Mouse (Mus musculus) ES-E14 (cell line): Measurements from ENCODE around the gene Ahcyl1. TPM values are rescaled to one million over a fixed set of nuclear protein-coding genes. Genes with fewer than 3 reads are reported as not detected.

Experiments used
- DNase-seq: peaks from one replicate; pipeline ENCODE4 v3.0.0-alpha.2; 2013; ENCODE audit warnings: low read depth, low spot score
- H3K27ac ChIP-seq: 2 replicates; pipeline ENCODE4 v1.5.1; 2012; ENCODE audit warnings: low read depth, mild to moderate bottlenecking, low read length, moderate library complexity, mixed read lengths; ENCODE audit not compliant: poor library complexity, insufficient read depth, severe bottlenecking
- H3K36me3 ChIP-seq: 2 replicates; pipeline ENCODE4 v1.6.1; 2012; ENCODE audit warnings: mild to moderate bottlenecking, low read length, moderate library complexity, mixed read lengths; ENCODE audit not compliant: control insufficient read depth, poor library complexity, insufficient read depth, severe bottlenecking
- H3K4me1 ChIP-seq, 2 experiments: fragments of 150-350 bp in 1 of 2; sonication (generic) in 1 of 2; 2 replicates each; pipeline ENCODE4 v1.6.1; 2012; ENCODE audit warnings: low read length in 2 of 2, mild to moderate bottlenecking in 1 of 2, mixed read lengths in 1 of 2; ENCODE audit not compliant: control insufficient read depth in 2 of 2, insufficient read depth in 2 of 2, poor library complexity in 1 of 2
- H3K4me3 ChIP-seq, 2 experiments: fragments of 150-350 bp in 1 of 2; sonication (generic) in 1 of 2; 2 replicates each; pipeline ENCODE4 v1.5.1; 2012; ENCODE audit warnings: low read length in 2 of 2, low read depth in 1 of 2, mild to moderate bottlenecking in 1 of 2, mixed read lengths in 1 of 2; ENCODE audit not compliant: insufficient read depth in 1 of 2, poor library complexity in 1 of 2, severe bottlenecking in 1 of 2
- H3K9ac ChIP-seq: 2 replicates; pipeline ENCODE4 v1.6.1; 2012; ENCODE audit warnings: low read depth, mild to moderate bottlenecking, low read length, mixed read lengths; ENCODE audit not compliant: poor library complexity, insufficient read depth, severe bottlenecking
- H3K9me3 ChIP-seq: fragments of 150-350 bp; sonication (generic); 2 replicates; pipeline ENCODE4 v1.6.1; 2012; ENCODE audit warnings: low read depth, mild to moderate bottlenecking, low read length; ENCODE audit not compliant: control insufficient read depth, insufficient read depth
- CHD2 ChIP-seq: IDR thresholded peaks from 2 replicates; pipeline ENCODE4 v1.6.1; 2014; ENCODE audit warnings: mild to moderate bottlenecking, low read depth, low read length, inconsistent platforms
- HCFC1 ChIP-seq: IDR thresholded peaks from 2 replicates; pipeline ENCODE4 v1.6.1; 2012; ENCODE audit warnings: low read length, inconsistent platforms, borderline replicate concordance; ENCODE audit not compliant: insufficient read depth
- MAFK ChIP-seq: IDR thresholded peaks from 2 replicates; pipeline ENCODE4 v1.6.1; 2014; ENCODE audit warnings: mild to moderate bottlenecking, low read depth, low read length, inconsistent platforms; ENCODE audit not compliant: insufficient read depth
- ZC3H11A ChIP-seq: IDR thresholded peaks from 2 replicates; pipeline ENCODE4 v1.6.1; 2012; ENCODE audit warnings: low read depth, mild to moderate bottlenecking, inconsistent platforms, low read length, borderline replicate concordance
- ZNF384 ChIP-seq: IDR thresholded peaks from 2 replicates; pipeline ENCODE4 v1.6.1; 2012; ENCODE audit warnings: low read depth, low read length, inconsistent platforms
- in situ Hi-C, 2 experiments: fragments of 600-800 bp; cut with MboI; formaldehyde crosslinking; loops; one replicate each; pipeline ENCODE4 v1.15.1; 2025; ENCODE audit warnings: low sequenced_read_pairs in 2 of 2, inconsistent platforms in 1 of 2; ENCODE audit not compliant: unreplicated experiment in 2 of 2
- total RNA-seq: library from RNA; depleted of rRNA; stranded (reverse); fragments of 300-350 nt; gene quantifications from 2 replicates; pipeline ENCODE4 v1.2.3, GENCODE M21; 2012

Gene Ahcyl1
- total RNA-seq, 1 experiment = 38.2 TPM

DNA sequence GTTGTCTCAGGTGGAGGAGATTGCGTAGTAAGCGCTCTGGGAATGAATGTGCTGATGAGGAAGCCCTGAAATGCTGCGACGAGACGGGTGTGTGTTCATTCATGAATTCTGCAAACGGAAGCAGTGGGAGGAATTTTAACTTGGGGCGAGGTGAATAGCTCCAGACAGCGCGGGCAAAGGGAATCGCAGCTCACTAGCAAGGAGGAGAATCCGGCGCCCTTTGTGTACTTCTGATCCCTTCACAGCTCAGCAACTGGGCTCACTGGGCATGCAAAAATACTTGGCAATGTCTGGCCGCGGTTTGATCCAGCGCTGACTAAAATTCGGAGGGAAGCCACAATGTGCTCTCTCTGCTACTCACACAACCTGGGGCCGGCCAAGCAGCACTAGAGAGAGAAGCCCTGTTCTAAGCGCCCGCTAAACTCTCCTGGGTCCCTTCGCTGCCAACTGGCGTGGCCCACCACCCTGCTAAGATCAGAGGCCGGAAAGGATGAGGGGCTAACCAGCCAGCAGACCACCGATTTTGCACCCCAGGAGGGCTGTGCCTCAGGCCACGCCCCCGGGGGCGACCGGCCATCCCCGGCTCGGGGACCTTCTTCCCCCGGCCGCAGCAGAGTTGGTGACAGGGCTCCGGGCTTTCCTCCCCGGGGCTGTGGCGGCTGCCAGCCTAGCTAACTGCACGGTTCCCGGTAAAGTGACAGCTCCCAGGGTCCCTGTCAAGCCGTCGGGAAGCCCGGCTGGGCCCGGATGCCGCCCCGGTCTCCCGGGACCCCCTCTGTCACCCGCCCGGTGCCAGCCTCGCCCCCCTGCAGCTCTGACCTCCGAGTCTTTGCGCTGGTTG lies 65.5 kb downstream of the Ahcyl1 start, which contains the start of gene Gm10961:
Gm10961 (plus strand) TSS at position 641 of the 841 bp plus-strand sequence.
- Histone ChIP-seq H3K4me1 (no peaks in the 10 kb centered on the region), H3K36me3 (peaks cover 13% of the 10 kb centered on the region), H3K9me3 (no peaks in the 10 kb centered on the region), H3K27ac (no peak within 1 kb of the TSS), H3K4me3 (peak within 1 kb of the TSS; percentile 91 to 97), H3K9ac (peak within 1 kb of the TSS; percentile 95)
- TF ChIP-seq CHD2 (no peak), HCFC1 (no peak), ZNF384 (no peak), ZC3H11A (no peak), MAFK (no peak)
- peak; percentile 19 for DNase-seq
- in situ Hi-C loops = no loop called here

DNA sequence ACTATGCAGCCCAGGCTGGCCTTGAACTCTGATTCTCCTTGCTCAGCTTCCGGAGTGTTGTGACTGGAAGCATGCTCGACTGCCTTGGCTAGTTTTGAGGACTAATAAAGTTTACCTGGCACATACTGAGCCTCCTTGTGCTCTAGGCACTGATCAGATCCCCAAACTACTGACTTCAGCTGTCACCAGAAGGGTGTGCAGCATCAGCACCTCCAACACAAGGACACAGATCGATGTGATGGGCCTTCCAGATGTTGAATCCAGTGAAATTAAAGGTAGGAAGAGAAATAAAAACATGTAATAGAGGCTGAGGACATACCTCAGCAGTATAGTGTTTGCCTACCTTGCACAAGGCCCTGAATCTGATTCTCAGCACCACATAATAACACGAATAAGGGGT lies 66.9 kb downstream of the Ahcyl1 start:
- Histone ChIP-seq H3K36me3 (peaks cover 25% of the 10 kb centered on the region), H3K9me3 (no peaks in the 10 kb centered on the region), H3K27ac (no peak overlapping the region), H3K9ac (no peak overlapping the region), H3K4me1 (no peaks in the 10 kb centered on the region), H3K4me3 (no peak overlapping the region)
- in situ Hi-C loops = no loop called here
- TF ChIP-seq CHD2 (no peak), ZNF384 (no peak), HCFC1 (no peak)
- no peak for DNase-seq

DNA sequence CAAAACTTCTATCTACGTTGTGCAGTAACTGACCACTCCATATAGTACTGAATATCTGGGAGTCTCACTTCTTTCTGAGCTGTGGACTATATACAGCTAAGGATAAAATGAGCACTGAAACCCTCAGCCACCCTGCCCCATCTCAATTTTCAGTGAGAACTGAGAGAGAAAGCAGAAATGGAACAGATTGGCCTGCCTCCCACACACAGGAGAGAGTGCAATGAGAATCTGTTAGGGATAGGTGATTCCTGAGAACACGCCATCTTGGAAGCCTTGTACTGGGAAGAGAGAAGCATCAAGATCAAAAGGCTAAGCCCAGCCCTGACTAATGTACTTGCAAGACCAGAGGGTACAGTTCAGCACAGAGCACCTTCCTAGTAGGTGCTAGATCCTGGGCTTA lies 67.8 kb downstream of the Ahcyl1 start:
- Histone ChIP-seq H3K4me1 (no peaks in the 10 kb centered on the region), H3K9me3 (no peaks in the 10 kb centered on the region), H3K4me3 (no peak overlapping the region), H3K36me3 (peaks cover 28% of the 10 kb centered on the region), H3K27ac (no peak overlapping the region), H3K9ac (no peak overlapping the region)
- in situ Hi-C loops = no loop called here
- DNase-seq = no peak
- TF ChIP-seq ZC3H11A (no peak), CHD2 (no peak), MAFK (no peak), ZNF384 (no peak), HCFC1 (no peak)

DNA sequence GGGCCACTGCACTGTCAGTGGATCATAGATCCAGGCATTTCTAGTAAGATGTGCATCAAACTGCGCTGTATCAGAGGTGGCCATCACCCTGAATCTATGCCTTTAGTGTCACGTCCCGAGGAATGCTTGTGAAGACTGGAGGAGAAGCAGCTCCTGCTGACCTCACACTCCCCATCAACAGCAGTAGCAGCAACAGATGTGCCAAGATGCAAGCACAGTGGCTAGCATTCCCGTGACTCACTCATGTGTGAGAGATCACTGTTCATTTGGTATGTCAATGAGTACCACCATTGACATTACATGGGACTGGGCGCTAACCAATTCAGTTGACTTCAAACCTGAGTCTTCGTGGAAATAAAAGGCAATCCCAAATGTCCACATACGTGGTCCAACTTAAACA lies 68.7 kb downstream of the Ahcyl1 start:
- no peak overlapping the region for H3K4me3 ChIP-seq
- no peaks in the 10 kb centered on the region for H3K9me3 ChIP-seq
- peaks cover 28% of the 10 kb centered on the region for H3K36me3 ChIP-seq
- no peak for DNase-seq
- TF ChIP-seq ZC3H11A = no peak
- no peak for TF ChIP-seq HCFC1
- TF ChIP-seq MAFK = no peak
- TF ChIP-seq CHD2 = no peak
- no peak for TF ChIP-seq ZNF384
- no peak overlapping the region for H3K9ac ChIP-seq
- no peaks in the 10 kb centered on the region for H3K4me1 ChIP-seq
- no peak overlapping the region for H3K27ac ChIP-seq
- in situ Hi-C loops = no loop called here

DNA sequence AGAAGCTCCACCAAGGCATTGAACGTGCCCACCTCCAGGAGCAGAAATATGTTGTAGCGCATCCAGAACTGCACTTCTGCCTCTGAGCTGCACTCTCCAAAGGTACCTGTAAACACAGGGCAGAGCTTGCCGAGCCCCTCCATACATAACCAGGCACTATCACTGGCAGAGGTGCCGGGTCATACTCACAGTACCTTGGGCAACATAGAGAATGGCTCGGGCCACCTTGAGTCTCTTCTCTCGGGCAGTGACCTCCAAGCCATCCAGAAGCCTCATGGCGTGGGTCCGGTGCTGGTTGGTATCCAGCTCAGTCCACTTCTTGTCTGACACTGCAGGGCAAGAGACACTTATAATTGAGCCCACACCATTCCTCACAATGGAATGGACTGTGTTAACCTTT lies 69.6 kb downstream of the Ahcyl1 start:
- Histone ChIP-seq H3K4me3 (no peak overlapping the region), H3K9ac (no peak overlapping the region), H3K4me1 (no peaks in the 10 kb centered on the region), H3K9me3 (no peaks in the 10 kb centered on the region), H3K36me3 (peaks cover 29% of the 10 kb centered on the region), H3K27ac (no peak overlapping the region)
- no peak for TF ChIP-seq ZC3H11A
- TF ChIP-seq HCFC1 = no peak
- no peak for TF ChIP-seq ZNF384
- TF ChIP-seq MAFK = no peak
- no peak for TF ChIP-seq CHD2
- in situ Hi-C loops = no loop called here
- DNase-seq = no peak
